Mouse (Mus musculus) hindbrain, postnatal 0 days (tissue): ENCODE measurements around the gene Gsc2. TPM values are rescaled to one million over a fixed set of nuclear protein-coding genes. Genes with fewer than 3 reads are reported as not detected.

Source experiments
- ATAC-seq: fragments of 200-750 bp; cut with Nextera tagmentation; 2 replicates; pipeline ENCODE4 v1.8.0; 2017; ENCODE audit warnings: mild to moderate bottlenecking, moderate TSS enrichment, moderate library complexity
- DNase-seq: peaks from one replicate; pipeline ENCODE4 v3.0.0-alpha.2; 2015; ENCODE audit warnings: low spot score
- H3K27ac ChIP-seq: fragments of 300-500 bp; sonication (generic); 2 replicates; pipeline ENCODE4 v1.5.1; 2014; ENCODE audit warnings: mild to moderate bottlenecking
- H3K27me3 ChIP-seq: fragments of 300-500 bp; sonication (generic); 2 replicates; pipeline ENCODE4 v1.6.1; 2014; ENCODE audit warnings: low read length, mixed read lengths; ENCODE audit not compliant: insufficient read depth
- H3K36me3 ChIP-seq: fragments of 300-500 bp; sonication (generic); 2 replicates; pipeline ENCODE4 v1.6.1; 2014; ENCODE audit warnings: low read length, mixed read lengths; ENCODE audit not compliant: insufficient read depth
- H3K4me1 ChIP-seq: fragments of 300-500 bp; sonication (generic); 2 replicates; pipeline ENCODE4 v1.6.1; 2014; ENCODE audit warnings: antibody characterized with exemption, low read length, mixed read lengths; ENCODE audit not compliant: insufficient read depth
- H3K4me2 ChIP-seq: fragments of 300-500 bp; sonication (generic); 2 replicates; pipeline ENCODE4 v1.6.1; 2014; ENCODE audit warnings: low read depth, mild to moderate bottlenecking, low read length, moderate library complexity, mixed read lengths
- H3K4me3 ChIP-seq: fragments of 300-500 bp; sonication (generic); 2 replicates; pipeline ENCODE4 v1.5.1; 2014; ENCODE audit warnings: low read length
- H3K9ac ChIP-seq: fragments of 300-500 bp; sonication (generic); replicated peaks from 2 replicates; pipeline ENCODE4 v1.6.1; 2014; ENCODE audit warnings: mild to moderate bottlenecking, low read length, moderate library complexity, mixed read lengths
- H3K9me3 ChIP-seq: fragments of 300-500 bp; sonication (generic); 2 replicates; pipeline ENCODE4 v1.6.1; 2016; ENCODE audit warnings: low read length, mixed read lengths
- CTCF ChIP-seq: IDR thresholded peaks from 2 replicates; pipeline ENCODE4 v1.5.1; 2016; ENCODE audit warnings: antibody characterized with exemption, control low read depth, low read depth
- WGBS: fragments of 180-500 bp; shearing (Covaris S2); extraction: QIAGEN DNeasy Blood & Tissue Kit; methylation state at CpG from one replicate; pipeline ENCODE4 v1.1.7; 2014; 5-methylcytosine and 5-hydroxymethylcytosine counted together
- polyA plus RNA-seq: library from polyadenylated mRNA; unstranded; fragments of >200 nt; fragmentation: Nextera tagmentation; extraction: Ambion mirVana; gene quantifications from 2 replicates; pipeline ENCODE4 v1.2.1, GENCODE M21; 2015
- total RNA-seq: library from RNA; depleted of rRNA; stranded (reverse); fragments of >200 nt; gene quantifications from 2 replicates; pipeline ENCODE4 v1.2.3, GENCODE M21; 2014

Gsc2 gene
- total and polyA plus RNA-seq, 2 experiments from 2014 or later, result 0.21 to 0.76 TPM

GRCm38 (mm10) chr16:17927351-17928082 is 12.7 kb upstream of the Gsc2 start:
- no peak for TF ChIP-seq CTCF
- Histone ChIP-seq H3K4me3 (peak overlapping the region; percentile 85), H3K9ac (peak overlapping the region; percentile 81), H3K4me2 (peak overlapping the region; percentile 80), H3K9me3 (no peaks in the 10 kb centered on the region), H3K36me3 (peaks cover 15% of the 10 kb centered on the region; the same call in 1 of the 2 replicates), H3K27ac (peak overlapping the region; percentile 84), H3K4me1 (peaks cover 14% of the 10 kb centered on the region), H3K27me3 (no peaks in the 10 kb centered on the region)
- DNase-seq (peak; percentile 56), ATAC-seq (peak; percentile 38)
- under 1% methylated on average over 71 of the region's 72 CpGs for WGBS

GRCm38 (mm10) chr16:17922163-17922538 is 7.3 kb upstream of the Gsc2 start:
- 1% methylated on average over 14 of the region's 14 CpGs for WGBS
- H3K9me3 ChIP-seq, result no peaks in the 10 kb centered on the region
- TF ChIP-seq CTCF, result no peak
- peak overlapping the region; percentile 72 for H3K9ac ChIP-seq
- H3K27me3 ChIP-seq, result no peaks in the 10 kb centered on the region
- peak overlapping the region; percentile 90 for H3K27ac ChIP-seq
- peaks cover 18% of the 10 kb centered on the region for H3K4me1 ChIP-seq
- ATAC-seq, result peak; percentile 24
- H3K4me2 ChIP-seq, result peak overlapping the region; percentile 98
- peak; percentile 41 for DNase-seq
- H3K4me3 ChIP-seq, result peak overlapping the region; percentile 58
- peaks cover 15% of the 10 kb centered on the region; the same call in 1 of the 2 replicates for H3K36me3 ChIP-seq

GRCm38 (mm10) chr16:17921325-17922162 is 6.7 kb upstream of the Gsc2 start:
- Histone ChIP-seq H3K36me3 (peaks cover 15% of the 10 kb centered on the region; the same call in 1 of the 2 replicates), H3K27me3 (peaks cover 3% of the 10 kb centered on the region), H3K9ac (peak overlapping the region; percentile 72), H3K9me3 (no peaks in the 10 kb centered on the region), H3K4me1 (peaks cover 12% of the 10 kb centered on the region), H3K4me3 (peak overlapping the region; percentile 58), H3K27ac (peak overlapping the region; percentile 90), H3K4me2 (peak overlapping the region; percentile 98)
- ATAC-seq, result peak; percentile 97
- WGBS, result 2% methylated on average over 46 of the region's 47 CpGs
- peak; percentile 100 for DNase-seq
- TF ChIP-seq CTCF, result peak; percentile 77

- no peak for DNase-seq
- 14% methylated on average over 20 of the region's 20 CpGs for whole genome bisulfite sequencing
- Histone ChIP-seq H3K9ac (peak overlapping the region; percentile 21; the same call in 1 of the 2 replicates), H3K4me2 (peak overlapping the region; percentile 98; the same call in 1 of the 2 replicates), H3K9me3 (no peaks in the 10 kb centered on the region), H3K36me3 (peaks cover 9% of the 10 kb centered on the region; the same call in 1 of the 2 replicates), H3K4me3 (no peak overlapping the region), H3K4me1 (peaks cover 7% of the 10 kb centered on the region; the same call in 1 of the 2 replicates), H3K27me3 (peaks cover 13% of the 10 kb centered on the region), H3K27ac (0 out of 2 replicates have a peak overlapping the region, but pooled peaks have one; percentile 90)
- ATAC-seq, result no peak
- TF ChIP-seq CTCF, result no peak
Observed at GRCm38 (mm10) chr16:17920586-17920985, 5.7 kb upstream of the Gsc2 start.

- Histone ChIP-seq H3K9ac (peak within 1 kb of the TSS; percentile 56), H3K27me3 (peaks cover 30% of the 10 kb centered on the region), H3K36me3 (peaks cover 32% of the 10 kb centered on the region), H3K4me1 (peaks cover 16% of the 10 kb centered on the region), H3K4me3 (peak within 1 kb of the TSS; percentile 59), H3K27ac (peak within 1 kb of the TSS; percentile 42), H3K4me2 (peak within 1 kb of the TSS; percentile 93), H3K9me3 (no peaks in the 10 kb centered on the region)
- WGBS, result under 1% methylated on average over 35 of the region's 35 CpGs
- peak; percentile 95 for ATAC-seq
- peak; percentile 99 for DNase-seq
- TF ChIP-seq CTCF, result peak; percentile 81
Observed at GRCm38 (mm10) chr16:17911052-17911595, 3.7 kb downstream of the Gsc2 start, which contains the start of gene Ess2. TSS of gene Ess2 (minus strand) at chr16:17911348.

GRCm38 (mm10) chr16:17898462-17898861 is 16.4 kb downstream of the Gsc2 start, which contains the start of the genes Dgcr2 and Tssk2:
TSS of gene Dgcr2 (minus strand) at chr16:17898562.
TSS of gene Tssk2 (plus strand) at chr16:17898637.
- no peak within 1 kb of the TSS for H3K4me3 ChIP-seq
- H3K36me3 ChIP-seq, result peaks cover 46% of the 10 kb centered on the region
- H3K4me2 ChIP-seq, result no peak within 1 kb of the TSS
- TF ChIP-seq CTCF, result no peak
- no peak within 1 kb of the TSS for H3K27ac ChIP-seq
- H3K9ac ChIP-seq, result no peak within 1 kb of the TSS
- no peak for DNase-seq
- peak; percentile 10; the same call in 1 of the 2 replicates for ATAC-seq
- H3K27me3 ChIP-seq, result no peaks in the 10 kb centered on the region
- H3K9me3 ChIP-seq, result no peaks in the 10 kb centered on the region
- WGBS, result 85% methylated on average over 14 of the region's 14 CpGs
- H3K4me1 ChIP-seq, result no peaks in the 10 kb centered on the region
